Mouse (Mus musculus): ENCODE data around the gene E330009J07Rik.

GRCm38 (mm10) chr6:40436047-40436483 is at the start of gene E330009J07Rik:
- no peak for TF ChIP-seq CTCF (IDR thresholded peaks at IDR 0.05)
- no peak for TF ChIP-seq EP300 (IDR thresholded peaks at IDR 0.05)

Data from lung, postnatal 0 days (tissue).